Mouse (Mus musculus): Measurements from ENCODE around the gene Btbd9.

GRCm38 (mm10) chr17:30355431-30355830, 220.9 kb downstream of the Btbd9 start:
- TF ChIP-seq POLR2A (IDR thresholded peaks at IDR 0.05; ENCODE audit: low read depth, low read length) (no peak), CTCF (IDR thresholded peaks at IDR 0.05; ENCODE audit: extremely low read depth, insufficient read depth, insufficient read length, insufficient replicate concordance) (no peak)
